Mouse (Mus musculus) lung, embryonic 15.5 days (tissue): Measurements from ENCODE around the gene Tpbgl. TPM values are rescaled to one million over a fixed set of nuclear protein-coding genes. Genes with fewer than 3 reads are reported as not detected.

Experiments used
- ATAC-seq: fragments of 200-750 bp; cut with Nextera tagmentation; 2 replicates; pipeline ENCODE4 v1.8.0; 2017; ENCODE audit warnings: moderate number of reproducible peaks, borderline replicate concordance; ENCODE audit not compliant: low FRiP score, low TSS enrichment; ENCODE audit errors: extremely low read depth
- H3K27ac ChIP-seq: fragments of 300-500 bp; sonication (generic); 2 replicates; pipeline ENCODE4 v1.5.1; 2015; ENCODE audit warnings: moderate library complexity, mild to moderate bottlenecking, inconsistent platforms
- H3K27me3 ChIP-seq: fragments of 300-500 bp; sonication (generic); 2 replicates; pipeline ENCODE4 v1.6.1; 2015; ENCODE audit warnings: inconsistent platforms
- H3K36me3 ChIP-seq: fragments of 300-500 bp; sonication (generic); 2 replicates; pipeline ENCODE4 v1.6.1; 2015; ENCODE audit warnings: inconsistent platforms
- H3K4me1 ChIP-seq: fragments of 300-500 bp; sonication (generic); 2 replicates; pipeline ENCODE4 v1.6.1; 2015; ENCODE audit warnings: inconsistent platforms
- H3K4me2 ChIP-seq: fragments of 300-500 bp; sonication (generic); 2 replicates; pipeline ENCODE4 v1.6.1; 2015; ENCODE audit warnings: inconsistent platforms, mild to moderate bottlenecking, moderate library complexity
- H3K4me3 ChIP-seq: fragments of 300-500 bp; sonication (generic); 2 replicates; pipeline ENCODE4 v1.5.1; 2015; ENCODE audit warnings: mild to moderate bottlenecking, inconsistent platforms
- H3K9ac ChIP-seq: fragments of 300-500 bp; sonication (generic); 2 replicates; pipeline ENCODE4 v1.6.1; 2015; ENCODE audit warnings: inconsistent platforms
- H3K9me3 ChIP-seq: fragments of 300-500 bp; sonication (generic); 2 replicates; pipeline ENCODE4 v1.6.1; 2016; ENCODE audit warnings: inconsistent platforms
- WGBS: fragments of 180-500 bp; shearing (Covaris S2); methylation state at CpG from one replicate; pipeline ENCODE4 v1.1.7; 2015; 5-methylcytosine and 5-hydroxymethylcytosine counted together
- polyA plus RNA-seq: library from polyadenylated mRNA; unstranded; fragments of >200 nt; fragmentation: Nextera tagmentation; extraction: Ambion mirVana; gene quantifications from 2 replicates; pipeline ENCODE4 v1.2.1, GENCODE M21; 2015

Gene Tpbgl
- polyA plus RNA-seq, 1 experiment from 2014 or later: 1.1 TPM

- no peak overlapping the region for H3K4me2 ChIP-seq
- no peak for ATAC-seq
- WGBS: 9% methylated on average over 6 of the region's 6 CpGs
- H3K4me1 ChIP-seq: no peaks in the 10 kb centered on the region
- peaks cover 28% of the 10 kb centered on the region for H3K27me3 ChIP-seq
- H3K4me3 ChIP-seq: no peak overlapping the region
- H3K36me3 ChIP-seq: no peaks in the 10 kb centered on the region
- no peak overlapping the region for H3K9ac ChIP-seq
- H3K9me3 ChIP-seq: no peaks in the 10 kb centered on the region
- no peak overlapping the region for H3K27ac ChIP-seq
Measured at GRCm38 (mm10) chr7:99632286-99632685, 5.4 kb upstream of the Tpbgl start.

GRCm38 (mm10) chr7:99627366-99627765, 463 bp upstream of the Tpbgl start:
- no peak for ATAC-seq
- Histone ChIP-seq H3K36me3 (no peaks in the 10 kb centered on the region), H3K4me2 (peak overlapping the region; percentile 99), H3K9me3 (no peaks in the 10 kb centered on the region), H3K4me3 (0 out of 2 replicates have a peak overlapping the region, but pooled peaks have one; percentile 48), H3K9ac (no peak overlapping the region), H3K4me1 (peaks cover 18% of the 10 kb centered on the region), H3K27me3 (peaks cover 75% of the 10 kb centered on the region), H3K27ac (no peak overlapping the region)
- WGBS: 4% methylated on average over 7 of the region's 7 CpGs

- Histone ChIP-seq H3K36me3 (no peaks in the 10 kb centered on the region), H3K4me3 (peak overlapping the region; percentile 48), H3K9me3 (no peaks in the 10 kb centered on the region), H3K4me1 (peaks cover 18% of the 10 kb centered on the region), H3K9ac (peak overlapping the region; percentile 40), H3K27ac (no peak overlapping the region), H3K27me3 (peaks cover 81% of the 10 kb centered on the region), H3K4me2 (peak overlapping the region; percentile 99)
- ATAC-seq: peak; percentile 81
- under 1% methylated on average over 80 of the region's 81 CpGs for WGBS
Measured at GRCm38 (mm10) chr7:99625722-99626375, 1.1 kb downstream of the Tpbgl start.

GRCm38 (mm10) chr7:99618860-99619259, 8.0 kb downstream of the Tpbgl start:
- Histone ChIP-seq H3K4me3 (no peak overlapping the region), H3K27me3 (peaks cover 30% of the 10 kb centered on the region), H3K4me1 (no peaks in the 10 kb centered on the region), H3K36me3 (no peaks in the 10 kb centered on the region), H3K4me2 (no peak overlapping the region), H3K27ac (no peak overlapping the region), H3K9me3 (no peaks in the 10 kb centered on the region), H3K9ac (no peak overlapping the region)
- 9% methylated on average over 3 of the region's 3 CpGs for WGBS
- ATAC-seq: no peak

- Histone ChIP-seq H3K4me3 (no peak overlapping the region), H3K27me3 (peaks cover 24% of the 10 kb centered on the region), H3K9ac (no peak overlapping the region), H3K27ac (no peak overlapping the region), H3K9me3 (no peaks in the 10 kb centered on the region), H3K36me3 (no peaks in the 10 kb centered on the region), H3K4me2 (no peak overlapping the region), H3K4me1 (no peaks in the 10 kb centered on the region)
- ATAC-seq: no peak
- 74% methylated on average over 2 of the region's 2 CpGs for WGBS
Measured at GRCm38 (mm10) chr7:99618264-99618663, 8.6 kb downstream of the Tpbgl start.

- Histone ChIP-seq H3K4me2 (no peak overlapping the region), H3K9me3 (no peaks in the 10 kb centered on the region), H3K9ac (no peak overlapping the region), H3K27ac (no peak overlapping the region), H3K27me3 (no peaks in the 10 kb centered on the region), H3K4me1 (no peaks in the 10 kb centered on the region), H3K36me3 (peaks cover 11% of the 10 kb centered on the region), H3K4me3 (no peak overlapping the region)
- no peak for ATAC-seq
- 30% methylated on average over 2 of the region's 2 CpGs for WGBS
Measured at GRCm38 (mm10) chr7:99607632-99608031, 19.3 kb downstream of the Tpbgl start.

DNA sequence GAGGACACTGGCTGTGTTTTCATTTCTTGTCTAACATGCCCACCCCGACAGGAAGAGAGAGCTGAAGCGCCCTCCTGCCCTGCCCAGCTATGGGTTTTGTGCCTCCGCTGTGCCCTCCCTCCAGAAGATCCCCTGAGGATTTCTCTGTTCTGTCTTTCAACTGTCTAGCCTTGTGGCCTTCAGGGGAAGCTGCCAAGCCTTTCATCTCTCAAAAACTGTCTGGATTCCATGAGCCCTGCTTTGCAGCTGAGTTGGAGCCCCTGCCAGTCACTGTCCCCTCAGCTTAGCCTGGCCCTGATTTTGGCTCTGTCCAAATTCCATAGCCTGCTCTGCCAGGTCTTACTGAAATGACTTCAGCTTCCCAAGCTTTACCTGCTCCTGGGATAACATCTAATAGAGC, 20.1 kb downstream of the Tpbgl start:
- Histone ChIP-seq H3K4me2 (no peak overlapping the region), H3K27ac (no peak overlapping the region), H3K27me3 (no peaks in the 10 kb centered on the region), H3K9ac (no peak overlapping the region), H3K4me3 (no peak overlapping the region), H3K4me1 (no peaks in the 10 kb centered on the region), H3K9me3 (no peaks in the 10 kb centered on the region), H3K36me3 (peaks cover 16% of the 10 kb centered on the region)
- 76% methylated on average over 3 of the region's 3 CpGs for WGBS
- ATAC-seq: no peak

DNA sequence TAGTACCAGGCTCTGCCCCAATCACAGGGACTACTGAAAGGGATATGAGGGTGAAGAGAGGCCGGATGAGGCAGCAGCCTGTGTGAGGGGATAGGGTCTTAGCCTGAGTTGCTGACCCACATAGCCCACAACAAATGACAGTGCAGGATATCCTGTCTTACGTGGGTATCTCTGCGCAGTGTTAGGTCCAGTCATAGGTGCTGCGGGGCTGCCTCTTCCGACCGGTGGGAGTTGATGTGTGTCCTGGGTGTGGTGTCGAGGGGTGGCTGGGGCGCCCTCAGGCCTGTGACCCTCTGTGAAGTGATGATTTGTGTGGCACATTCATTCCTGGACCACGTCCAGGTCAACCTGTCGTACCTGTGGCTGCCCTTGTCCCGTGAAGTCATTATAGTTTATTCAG, 20.6 kb downstream of the Tpbgl start:
- Histone ChIP-seq H3K9me3 (no peaks in the 10 kb centered on the region), H3K27ac (no peak overlapping the region), H3K27me3 (no peaks in the 10 kb centered on the region), H3K4me2 (no peak overlapping the region), H3K4me1 (no peaks in the 10 kb centered on the region), H3K4me3 (no peak overlapping the region), H3K36me3 (peaks cover 21% of the 10 kb centered on the region), H3K9ac (no peak overlapping the region)
- 78% methylated on average over 11 of the region's 11 CpGs for WGBS
- no peak for ATAC-seq

GRCm38 (mm10) chr7:99605058-99605457, 21.8 kb downstream of the Tpbgl start:
- Histone ChIP-seq H3K4me2 (no peak overlapping the region), H3K4me3 (no peak overlapping the region), H3K9me3 (no peaks in the 10 kb centered on the region), H3K27me3 (no peaks in the 10 kb centered on the region), H3K4me1 (no peaks in the 10 kb centered on the region), H3K36me3 (peaks cover 23% of the 10 kb centered on the region), H3K9ac (no peak overlapping the region), H3K27ac (no peak overlapping the region)
- ATAC-seq: no peak
- WGBS: 87% methylated on average over 2 of the region's 2 CpGs

- no peaks in the 10 kb centered on the region for H3K9me3 ChIP-seq
- H3K36me3 ChIP-seq: peaks cover 27% of the 10 kb centered on the region
- no peak for ATAC-seq
- 71% methylated on average over 8 of the region's 8 CpGs for WGBS
- no peak overlapping the region for H3K4me3 ChIP-seq
- no peaks in the 10 kb centered on the region for H3K27me3 ChIP-seq
- H3K4me2 ChIP-seq: no peak overlapping the region
- no peaks in the 10 kb centered on the region for H3K4me1 ChIP-seq
- H3K27ac ChIP-seq: no peak overlapping the region
- no peak overlapping the region for H3K9ac ChIP-seq
Measured at GRCm38 (mm10) chr7:99603875-99604662, 22.8 kb downstream of the Tpbgl start.

- Histone ChIP-seq H3K27ac (no peak overlapping the region), H3K9me3 (no peaks in the 10 kb centered on the region), H3K4me1 (peaks cover 5% of the 10 kb centered on the region; the same call in 1 of the 2 replicates), H3K9ac (no peak overlapping the region), H3K4me2 (no peak overlapping the region), H3K4me3 (no peak overlapping the region), H3K27me3 (no peaks in the 10 kb centered on the region), H3K36me3 (peaks cover 56% of the 10 kb centered on the region)
- ATAC-seq: no peak
- WGBS: 68% methylated on average over 4 of the region's 4 CpGs
Measured at GRCm38 (mm10) chr7:99598722-99599121, 28.2 kb downstream of the Tpbgl start.
